Mouse (Mus musculus) ovary, postnatal 36 days (tissue): Measurements from ENCODE around the gene Ggcx.

Experiments used
- DNase-seq: peaks from one replicate; pipeline ENCODE4 v3.0.0; 2022; ENCODE audit warnings: low spot score, mixed read lengths

Ggcx gene

DNA sequence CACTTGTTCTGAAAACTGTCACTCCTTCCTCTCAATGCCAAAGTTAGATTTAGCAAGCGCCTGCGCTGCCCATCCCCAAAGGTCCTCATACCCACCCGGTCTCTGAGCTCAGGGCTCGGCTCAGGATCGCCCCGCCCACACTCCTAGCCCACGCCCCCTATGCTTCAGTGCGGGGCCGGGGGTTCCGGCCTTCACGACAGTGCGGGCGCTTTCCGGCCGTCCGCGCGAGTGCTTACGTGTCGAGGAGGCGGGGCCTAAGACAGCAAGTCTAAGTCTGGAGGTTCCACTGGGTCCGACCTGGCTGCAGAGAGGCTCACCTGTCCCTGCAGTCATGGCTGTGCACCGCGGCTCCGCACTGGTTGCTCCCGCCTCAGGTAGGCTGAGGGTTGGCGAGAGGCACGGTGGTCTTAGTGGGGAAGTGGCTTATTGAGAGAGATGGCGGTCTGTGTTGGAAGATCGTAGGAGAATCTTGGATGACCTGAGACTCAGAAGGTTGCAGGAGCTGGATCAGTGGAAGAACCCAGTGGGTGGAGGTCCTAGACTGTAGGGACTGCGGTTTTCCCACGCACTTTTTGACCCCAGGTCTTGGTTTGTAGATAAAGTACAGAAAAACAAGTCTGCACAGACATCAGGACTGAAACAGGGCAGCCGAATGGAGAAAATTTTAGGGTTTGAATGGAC, at the start of gene Ggcx:
Gene Ggcx (plus strand): TSS at position 233 of the 681 bp plus-strand sequence.
- DNase-seq = peak; percentile 95

DNA sequence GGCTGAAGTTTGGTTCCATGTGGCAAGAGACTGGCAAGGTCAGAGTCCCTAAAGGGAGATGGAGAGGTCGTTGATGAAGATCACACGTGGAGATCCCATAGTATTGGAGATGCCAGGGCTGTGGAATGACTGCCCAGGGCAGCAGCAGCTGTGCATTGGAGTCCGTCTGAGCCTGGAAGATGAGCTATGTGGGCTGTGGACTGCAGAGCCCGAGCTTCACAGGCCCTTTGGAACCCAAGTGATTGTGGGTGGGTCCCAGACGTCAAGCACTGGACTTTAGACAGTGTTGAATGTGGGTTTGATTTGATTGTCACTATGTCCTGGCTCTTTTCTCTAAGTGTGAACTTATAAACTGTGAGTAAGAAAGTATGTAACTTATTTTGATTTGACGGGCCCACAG, 49.1 kb upstream of the Ggcx start:
- no peak for DNase-seq

DNA sequence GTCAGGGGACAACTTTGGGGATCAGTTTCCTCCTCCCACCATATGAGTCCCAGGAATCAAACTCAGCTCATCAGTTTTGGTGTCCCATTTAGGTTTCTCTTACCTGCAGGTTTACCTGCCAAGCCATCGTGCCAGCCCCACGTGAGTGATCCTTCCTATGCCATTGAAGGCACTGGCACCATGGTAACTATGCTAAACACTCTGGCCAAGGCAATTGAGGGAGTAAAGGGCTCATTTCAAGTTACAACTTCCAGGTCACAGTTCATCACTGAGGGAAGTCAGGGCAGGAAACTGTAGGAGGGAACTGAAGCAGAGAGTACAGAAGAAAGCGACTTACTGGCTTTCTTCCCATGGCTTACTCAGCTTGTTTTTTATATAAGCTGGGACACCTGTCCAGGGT, 47.8 kb upstream of the Ggcx start:
- no peak for DNase-seq

DNA sequence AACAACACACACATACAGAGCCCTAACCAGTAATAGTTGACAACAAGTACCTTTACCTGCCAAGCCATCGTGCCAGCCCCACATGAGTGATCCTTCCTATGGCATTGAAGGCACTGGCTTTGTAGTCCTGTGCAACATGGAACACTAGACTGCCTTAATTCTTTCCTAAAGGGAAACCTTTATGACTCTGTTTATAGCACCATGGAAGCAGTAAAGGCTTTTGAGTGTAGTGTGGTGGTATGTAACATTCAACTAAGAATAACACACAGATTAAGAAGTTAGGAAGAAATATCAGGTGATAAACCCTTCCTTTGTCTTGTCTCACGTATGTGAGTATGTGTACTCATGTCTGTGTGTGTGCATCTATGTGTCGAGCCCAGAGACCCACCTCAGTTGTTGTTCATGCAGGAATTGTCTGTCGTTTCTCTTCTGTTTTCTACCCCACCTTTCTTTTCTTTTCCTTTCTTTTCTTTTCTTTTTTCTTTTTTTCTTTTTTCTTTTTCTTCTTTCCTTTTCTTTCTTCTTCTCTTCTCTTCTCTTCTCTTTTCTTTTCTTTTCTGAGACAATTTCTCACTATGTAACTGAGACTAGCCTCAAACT, 47.2 kb upstream of the Ggcx start, which contains the start of gene Rnf181:
Gene Rnf181 (minus strand): TSS at position 113 of the 600 bp plus-strand sequence.
- DNase-seq = no peak

DNA sequence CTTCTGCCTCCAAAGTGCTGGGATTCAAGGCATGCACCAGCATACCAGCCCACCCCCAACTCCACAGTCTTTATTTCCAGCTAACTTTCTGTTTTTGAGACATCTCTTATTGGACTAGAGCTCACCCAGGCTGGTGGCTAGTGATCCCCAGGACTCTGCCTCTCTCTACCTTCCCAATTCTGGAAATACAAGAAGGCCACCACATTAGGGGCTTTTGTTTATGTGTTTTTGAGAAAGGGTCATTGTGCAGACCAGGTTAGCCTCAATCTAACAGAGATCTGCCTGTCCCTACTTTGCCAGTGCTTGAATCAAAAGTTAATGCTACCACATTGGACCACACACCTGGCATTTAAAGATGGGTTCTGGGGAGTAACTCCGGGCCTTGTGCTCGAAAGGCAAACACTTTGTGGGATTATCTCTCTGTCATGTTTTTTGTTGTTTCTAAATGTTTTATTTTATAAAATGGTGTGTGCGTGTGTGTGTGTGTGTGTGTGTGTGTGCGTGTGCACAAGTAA, 46.6 kb upstream of the Ggcx start:
- no peak for DNase-seq

DNA sequence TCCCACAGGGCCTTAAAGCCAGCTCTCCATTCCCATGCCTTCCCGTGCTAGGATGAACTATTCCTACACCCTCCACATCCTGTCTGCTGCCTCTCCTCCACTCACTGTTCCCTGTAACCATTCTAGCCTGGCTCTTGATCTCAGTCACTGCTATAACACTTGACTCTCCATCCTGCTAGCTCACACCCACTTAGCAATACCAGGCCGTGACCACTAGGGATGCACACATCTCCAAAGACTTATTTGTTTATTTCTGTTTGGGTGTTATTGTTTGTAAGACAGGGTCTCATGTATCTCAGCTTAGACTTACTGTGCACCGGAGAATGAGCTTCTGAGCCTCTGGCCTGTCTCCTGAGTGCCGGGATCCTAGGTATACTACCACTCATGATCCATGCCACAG, 44.6 kb upstream of the Ggcx start:
- DNase-seq = no peak

DNA sequence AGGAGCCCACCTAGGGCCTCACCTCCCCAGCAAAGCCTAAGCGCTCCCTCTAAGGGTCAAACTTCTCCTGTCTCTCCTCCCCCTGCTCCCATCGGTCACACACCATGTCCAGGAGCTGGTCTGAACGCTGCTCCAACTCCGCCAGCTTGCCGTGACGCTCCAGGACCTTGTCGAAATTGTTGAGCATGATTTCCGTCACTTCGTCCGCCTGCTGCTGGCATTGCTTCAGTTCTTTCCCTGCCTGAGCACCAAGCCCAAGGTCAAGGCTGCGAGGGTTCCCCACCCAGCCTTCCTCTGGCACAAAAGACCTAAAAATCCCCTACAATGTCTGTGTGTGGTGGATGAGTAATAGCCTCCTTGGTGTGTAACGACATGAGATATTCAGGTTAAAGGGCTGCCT, 44.0 kb upstream of the Ggcx start:
- DNase-seq = peak; percentile 55

DNA sequence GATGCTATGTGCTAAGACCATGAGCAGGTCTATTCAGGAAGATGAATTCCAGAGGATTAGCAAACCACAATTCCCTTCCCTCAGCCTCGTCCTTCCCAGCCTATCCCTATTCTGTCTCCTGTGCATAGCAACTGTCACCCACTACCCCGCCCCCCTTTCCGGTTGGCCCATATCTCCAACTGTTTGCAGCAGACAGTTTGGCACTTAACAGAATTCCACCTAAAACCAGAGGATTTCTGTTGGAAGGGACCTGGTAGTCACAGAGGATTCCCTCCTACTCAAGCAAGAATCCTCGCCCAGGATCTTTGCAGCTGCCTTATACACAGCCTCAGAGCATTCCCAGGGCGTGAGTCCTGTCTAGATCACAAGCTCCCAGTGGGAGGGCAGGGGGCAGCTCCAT, 43.0 kb upstream of the Ggcx start:
- no peak for DNase-seq

DNA sequence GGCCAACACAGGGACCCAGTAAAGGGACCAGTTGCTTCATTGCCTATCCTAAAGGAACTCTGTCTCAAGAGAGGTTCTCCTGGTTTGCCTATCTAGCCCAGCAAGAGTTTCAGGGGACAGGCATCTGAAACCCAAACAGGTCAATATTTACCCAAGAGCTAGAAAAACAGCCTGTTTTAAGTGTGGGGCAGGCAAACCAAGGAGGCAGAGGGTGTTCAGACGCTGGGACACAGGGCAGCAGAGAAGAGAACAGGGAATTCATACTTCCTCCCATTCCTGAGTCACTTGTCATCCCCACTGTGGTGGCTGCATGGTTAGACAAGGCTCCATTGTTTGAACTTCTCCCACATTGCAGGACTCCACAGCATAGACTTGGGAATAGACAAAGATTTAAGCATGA, 42.5 kb upstream of the Ggcx start:
- no peak for DNase-seq

DNA sequence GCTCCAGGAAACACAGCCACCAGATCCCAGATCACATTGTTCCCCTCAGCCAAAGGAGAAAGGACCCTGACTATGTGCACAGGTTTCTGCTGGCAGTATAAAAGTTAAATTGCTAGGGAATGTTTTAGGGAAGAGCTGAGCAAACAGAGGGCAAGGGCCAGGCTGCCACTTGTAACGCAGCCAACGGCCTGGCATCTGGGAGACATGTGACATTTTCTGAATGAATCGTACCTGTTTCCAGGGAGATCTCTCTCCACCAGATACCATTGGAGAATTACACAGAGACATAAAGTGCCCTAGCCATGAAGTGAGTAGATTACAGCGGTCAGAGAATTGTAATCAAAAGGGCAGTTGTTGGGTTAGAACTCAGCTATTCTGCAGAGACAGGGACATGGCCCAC, 40.9 kb upstream of the Ggcx start:
- no peak for DNase-seq

DNA sequence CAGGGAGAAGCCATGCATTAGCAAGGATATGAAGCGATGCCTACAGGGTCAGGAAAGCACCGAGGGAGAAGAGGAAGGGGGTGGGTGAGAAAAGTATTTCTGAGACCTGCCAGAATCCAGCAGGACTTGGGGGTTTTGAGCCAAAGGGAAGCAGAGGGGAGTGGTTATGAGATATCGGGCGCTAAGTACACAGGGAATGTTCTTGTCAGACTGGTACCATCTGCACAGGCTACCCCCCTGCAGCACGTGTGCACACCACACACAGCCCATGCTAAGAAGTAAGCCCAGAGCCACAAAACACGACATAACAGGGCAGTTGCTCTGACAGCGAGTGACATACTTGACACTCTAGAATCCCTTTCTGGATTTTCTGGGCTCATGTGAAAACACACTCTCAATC, 39.9 kb upstream of the Ggcx start:
- DNase-seq = no peak

DNA sequence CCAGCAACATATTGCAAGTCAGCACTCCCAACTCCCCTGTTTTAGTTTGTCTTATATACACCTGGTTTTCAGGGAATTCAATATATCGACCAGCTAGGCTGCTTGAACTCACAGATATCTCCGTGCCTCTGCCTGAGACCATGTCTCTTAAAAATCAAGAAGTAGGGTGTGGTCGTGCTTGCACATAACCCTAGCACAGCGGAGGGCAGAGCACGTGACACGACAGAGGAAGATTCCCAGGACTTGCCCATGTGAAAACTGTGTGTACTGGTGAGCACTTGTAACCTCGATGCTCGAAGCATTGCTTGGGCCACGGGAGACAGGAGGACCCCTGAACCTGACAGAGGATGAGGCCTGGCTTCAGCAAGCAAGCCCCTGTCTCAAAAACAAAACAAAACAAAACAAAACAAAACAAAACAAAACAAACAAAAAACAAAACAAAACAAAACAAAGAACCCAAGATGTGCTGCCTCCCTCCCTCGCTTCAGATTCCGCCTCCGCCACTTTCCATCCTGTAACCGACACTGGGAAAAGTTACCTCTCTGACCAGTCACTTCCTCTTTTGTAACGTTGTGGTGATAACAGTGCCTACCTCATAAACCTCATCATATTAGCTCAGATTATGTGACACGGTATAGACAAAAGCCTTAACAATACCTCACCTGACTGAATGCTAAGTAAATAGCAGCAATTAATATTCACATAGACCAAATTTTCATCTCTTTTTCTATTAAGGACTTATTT, 39.1 kb upstream of the Ggcx start:
- no peak for DNase-seq

DNA sequence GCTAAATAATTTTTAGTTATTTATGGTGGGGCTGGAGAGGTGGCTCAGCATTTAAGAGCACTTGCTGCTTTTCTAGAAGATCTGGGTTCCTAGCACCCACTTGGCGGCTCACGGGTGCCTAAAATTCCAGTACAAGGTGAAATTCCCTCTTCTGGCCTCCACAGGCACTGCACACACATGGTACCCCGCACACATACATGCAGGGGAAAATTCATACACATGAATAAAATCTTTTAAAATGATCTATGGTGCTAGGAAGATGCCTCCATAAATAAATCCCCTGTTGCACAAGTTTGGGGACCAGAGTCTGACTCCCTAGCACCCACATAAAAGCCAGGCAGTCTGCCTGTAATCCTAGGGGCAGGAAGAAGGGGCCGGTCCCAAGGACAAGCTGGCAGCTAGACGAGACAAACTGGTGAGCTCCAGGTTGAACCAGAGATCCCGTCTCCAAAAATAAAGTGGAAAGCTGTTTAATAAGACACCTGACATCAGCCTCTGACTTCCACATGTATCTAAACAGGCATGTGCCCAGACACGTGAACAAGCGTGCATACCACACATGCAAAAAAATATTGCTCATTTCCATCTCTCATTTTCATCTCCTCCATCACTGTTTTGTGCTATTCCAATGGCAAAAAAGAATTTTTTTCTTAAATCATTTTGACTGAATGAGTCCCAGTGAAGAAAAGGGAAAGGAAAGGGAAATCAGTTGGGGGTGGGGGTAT, 35.4 kb upstream of the Ggcx start:
- DNase-seq = no peak

DNA sequence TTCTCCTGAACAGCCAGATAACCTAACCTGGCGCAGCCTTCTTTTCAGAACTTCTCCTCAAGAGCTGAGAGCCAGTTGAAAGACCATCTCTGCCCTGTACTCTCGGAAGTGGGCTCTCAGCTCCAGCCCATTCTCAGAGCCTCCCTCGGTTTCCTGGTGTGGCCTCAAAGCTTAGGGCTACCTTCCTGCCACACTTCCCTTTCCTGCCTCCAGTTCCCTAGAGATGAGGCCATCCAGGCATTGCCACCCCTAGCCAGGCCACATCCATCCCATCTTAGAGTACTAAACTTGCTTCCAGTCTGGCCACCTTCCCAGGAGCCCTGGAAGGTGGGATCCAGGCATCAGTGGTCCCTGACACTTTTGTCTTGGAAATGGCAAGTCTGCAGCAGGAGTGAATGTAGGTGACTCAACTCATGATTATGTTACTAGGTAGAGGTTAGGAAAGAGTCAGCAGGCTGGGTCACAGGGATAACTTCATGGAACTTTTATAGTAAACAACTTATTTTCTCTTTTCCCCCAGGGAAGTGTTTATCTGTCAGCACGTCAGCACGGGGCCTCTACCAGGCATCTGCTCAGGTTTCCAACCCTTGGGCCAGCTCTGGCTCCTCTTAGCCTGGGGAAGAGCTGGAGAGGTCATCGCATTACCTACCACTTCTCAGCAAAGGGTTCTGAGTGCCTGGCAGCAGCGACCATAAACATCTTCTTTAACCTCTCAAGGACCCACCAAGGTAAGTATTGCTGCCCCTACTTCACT, 34.6 kb upstream of the Ggcx start:
- DNase-seq = no peak

DNA sequence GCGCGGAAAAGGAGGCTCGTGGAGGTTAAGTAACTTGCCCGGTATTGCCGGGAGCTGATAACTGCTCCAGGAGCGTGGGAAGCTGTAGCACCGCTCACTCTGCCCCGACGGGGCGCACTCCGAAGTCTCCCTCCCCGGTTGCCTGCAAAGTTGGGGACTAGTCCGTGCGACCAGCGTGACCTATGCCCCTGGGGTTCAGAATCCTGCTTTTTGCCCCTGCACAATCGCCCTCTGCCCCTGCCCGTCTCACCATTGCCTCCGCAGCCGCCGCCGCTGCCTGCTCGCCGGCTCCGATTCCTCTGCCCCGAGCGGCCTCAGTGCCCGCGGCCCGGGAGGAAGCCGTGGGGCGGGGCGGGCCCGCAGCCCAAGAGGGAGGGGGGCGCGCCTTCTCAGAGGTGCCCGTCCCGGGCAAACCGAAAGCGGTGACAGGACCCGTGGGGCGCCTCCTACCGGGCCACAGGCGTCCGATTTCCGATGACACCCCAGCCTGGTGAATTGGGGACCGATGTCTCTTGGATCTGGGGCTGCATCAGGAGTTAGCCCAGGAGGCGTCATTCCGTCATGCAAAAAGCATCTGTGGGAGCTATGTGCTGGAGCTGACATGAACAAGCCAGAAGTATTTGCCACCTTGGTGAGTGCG, 33.9 kb upstream of the Ggcx start, which contains the start of gene Vamp5:
Gene Vamp5 (minus strand): TSS at position 338 of the 640 bp plus-strand sequence.
- DNase-seq = peak; percentile 84

DNA sequence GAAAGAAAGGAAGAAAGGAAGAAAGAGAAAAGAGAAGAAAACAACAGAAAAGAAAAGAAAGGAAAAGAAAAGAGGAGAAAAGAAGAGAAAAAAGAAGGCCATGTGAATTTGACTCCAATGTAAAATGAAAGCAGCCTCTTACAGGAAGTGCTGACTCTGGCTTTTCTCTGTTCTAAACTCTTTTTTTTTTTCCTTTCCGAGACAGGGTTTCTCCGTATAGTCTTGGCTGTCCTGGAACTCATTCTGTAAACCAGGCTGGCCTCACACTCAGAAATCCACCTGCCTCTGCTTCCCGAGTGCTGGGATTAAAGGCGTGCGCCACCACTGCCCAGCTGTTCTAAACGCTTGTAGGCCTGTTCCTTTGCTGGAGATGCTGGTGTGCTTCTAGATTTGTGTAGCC, 31.6 kb upstream of the Ggcx start:
- no peak for DNase-seq

DNA sequence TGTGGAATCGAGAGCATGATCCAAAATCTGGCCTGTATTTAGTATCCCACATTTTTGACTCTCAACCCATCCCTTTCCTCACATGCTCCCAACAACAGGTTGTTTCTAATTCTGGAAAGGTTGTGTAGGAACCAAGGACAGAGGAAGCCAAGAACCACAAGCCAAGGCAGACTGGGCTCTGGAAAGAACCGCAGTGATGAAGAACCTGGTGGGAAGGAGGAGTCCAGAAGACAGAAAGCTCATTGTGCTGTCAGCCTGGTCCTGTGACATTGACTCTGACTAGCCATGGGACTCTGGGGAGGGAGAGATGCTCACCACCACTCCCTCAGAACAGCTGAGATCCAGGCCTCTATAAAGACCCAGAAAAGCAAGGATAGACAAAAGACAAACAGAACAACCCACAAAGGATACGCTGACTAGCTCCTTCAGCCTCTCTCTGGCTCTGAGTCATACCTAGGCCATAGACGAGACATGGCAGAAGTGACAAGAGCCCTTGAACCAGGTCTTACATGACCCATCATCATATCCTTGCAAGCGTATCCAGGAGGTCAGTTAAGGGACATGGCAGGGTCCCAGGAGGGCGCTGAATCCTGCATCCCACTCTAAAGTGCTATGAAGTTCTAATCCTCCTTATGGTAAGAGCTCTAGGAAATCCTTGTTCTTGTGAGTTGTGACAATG, 30.8 kb upstream of the Ggcx start:
- DNase-seq = no peak

DNA sequence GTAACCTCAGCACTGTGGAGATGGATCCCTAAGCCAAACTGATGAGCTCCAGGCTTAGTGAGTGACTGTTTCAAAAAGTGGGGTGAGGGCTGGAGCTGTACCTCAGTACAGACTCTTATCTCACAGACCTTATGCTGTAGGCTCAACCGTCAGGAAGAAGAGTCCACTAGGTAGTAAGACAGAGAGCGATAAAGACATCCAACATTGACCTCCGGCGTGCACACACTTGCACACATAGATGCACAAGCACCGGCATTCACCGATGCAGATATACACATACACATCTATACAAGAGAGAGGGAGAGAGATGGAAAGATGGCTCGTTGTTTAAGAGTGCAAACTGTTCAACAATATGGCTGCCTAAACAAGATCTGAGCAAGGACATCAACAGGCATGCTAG, 30.2 kb upstream of the Ggcx start:
- no peak for DNase-seq

DNA sequence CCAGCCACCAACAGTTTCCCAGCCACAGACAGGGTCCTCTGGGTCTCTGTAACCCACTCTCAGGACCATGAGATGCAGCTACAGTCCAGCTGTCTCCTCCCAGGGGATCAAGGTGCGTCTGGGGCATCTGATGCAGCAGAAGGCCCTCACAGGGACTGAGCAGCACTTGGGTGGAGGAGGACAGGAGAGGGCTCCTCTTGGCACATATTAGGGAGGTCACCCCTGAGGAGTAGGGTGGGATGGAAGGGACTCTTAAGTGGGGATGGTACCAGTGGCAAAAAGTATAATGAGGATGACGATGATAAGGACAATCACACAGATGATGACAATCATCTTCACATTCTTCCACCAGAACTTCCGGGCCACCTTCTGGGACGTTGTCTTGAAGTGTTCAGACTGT, 28.9 kb upstream of the Ggcx start:
- DNase-seq = no peak

DNA sequence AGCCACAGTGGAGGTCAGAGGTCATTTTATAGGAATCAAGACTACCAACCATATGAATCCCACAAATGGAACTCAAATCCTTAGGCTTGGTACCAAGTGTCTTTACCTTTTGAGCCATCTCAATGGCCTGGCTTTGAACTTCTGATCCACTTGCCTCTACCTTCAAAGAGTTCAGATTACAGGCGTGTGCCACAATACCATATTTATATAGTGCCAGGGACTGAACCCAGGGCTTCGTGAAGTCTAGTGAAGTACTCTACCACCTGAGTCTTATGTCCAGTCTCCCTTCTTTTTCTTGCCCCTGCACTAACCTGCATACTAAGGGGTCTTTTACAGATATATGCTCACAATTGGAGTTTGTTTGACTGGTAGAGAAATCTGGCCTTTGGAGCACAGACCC, 27.5 kb upstream of the Ggcx start:
- no peak for DNase-seq

DNA sequence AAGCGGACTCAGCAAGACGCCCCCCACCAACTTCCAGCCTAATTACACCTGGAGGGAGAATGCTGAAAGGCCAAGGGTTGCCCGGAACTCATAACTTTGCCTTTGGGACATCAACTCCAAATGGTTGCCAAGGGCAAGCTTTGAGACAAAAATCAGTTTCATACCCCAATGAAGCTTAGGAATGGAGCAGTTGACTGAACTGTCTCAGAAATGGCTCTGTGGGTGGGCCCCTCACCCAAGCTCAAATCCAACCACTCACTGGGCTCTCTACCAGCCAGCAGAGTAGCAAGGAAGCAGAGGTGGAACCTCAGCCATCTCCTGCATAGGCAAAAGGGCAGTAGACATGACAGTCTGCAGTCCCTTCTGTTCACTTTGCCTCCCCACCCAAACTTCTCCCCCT, 26.3 kb upstream of the Ggcx start:
- DNase-seq = no peak
